Mouse (Mus musculus): ENCODE data around the gene Sdr16c6. TPM values are rescaled to one million over a fixed set of nuclear protein-coding genes. Genes with fewer than 3 reads are reported as not detected.

The Sdr16c6 gene
- total RNA-seq (2021) = not detected
- long read RNA-seq, experiment 1 = 0 reads
- long read RNA-seq, experiment 2 = 0 reads

DNA sequence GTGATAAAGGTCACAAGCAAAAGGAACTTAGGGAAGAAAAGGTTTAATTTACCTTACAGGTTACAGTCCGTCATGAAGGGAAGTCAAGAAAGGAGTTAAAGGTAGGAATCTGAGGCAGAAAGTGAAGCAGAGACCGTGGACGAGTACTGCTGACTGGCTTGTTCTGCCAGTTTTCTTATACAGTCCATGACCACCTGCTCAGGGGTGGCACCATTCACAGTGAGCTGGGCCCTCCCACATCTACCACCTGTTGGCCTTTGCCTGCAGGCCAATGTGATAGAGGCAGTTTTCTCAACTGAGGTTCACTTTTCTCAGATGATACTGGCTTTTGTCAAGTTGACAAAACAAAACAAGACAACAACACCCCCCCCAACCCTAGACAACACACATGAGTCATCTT lies at the start of gene Sdr16c6:
Gene Sdr16c6, minus strand, starts transcription at position 151 of the 400 bp plus-strand sequence.
- Histone ChIP-seq H3K4me3 (no peak within 1 kb of the TSS), H3K27ac (no peak within 1 kb of the TSS)
- no peak for TF ChIP-seq CTCF (conservative IDR thresholded peaks at IDR 0.05)
- no peak for DNase-seq (ENCODE audit: low spot score in 2 of 2)

DNA sequence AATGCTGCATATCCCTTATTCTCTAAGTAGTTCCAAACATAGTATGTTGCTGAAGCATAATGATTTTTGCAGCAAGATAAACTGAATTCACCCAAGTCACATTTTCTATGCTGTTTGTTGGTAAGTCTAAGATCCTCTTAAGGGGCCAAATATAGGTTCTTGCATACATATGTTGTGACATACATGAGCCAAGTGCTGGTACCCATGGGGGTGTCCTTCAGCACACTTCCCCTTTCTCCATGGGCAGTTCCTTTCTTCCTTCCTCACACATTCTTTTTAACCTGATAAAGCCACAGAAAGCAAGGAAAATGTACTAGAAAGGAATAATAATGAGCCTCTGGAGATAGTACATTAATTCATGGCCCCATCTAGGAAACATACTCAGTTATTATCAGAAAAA lies 2.9 kb upstream of the Sdr16c6 start:
- no peak for DNase-seq (ENCODE audit: low spot score in 2 of 2)
- no peak overlapping the region for H3K27ac ChIP-seq
- no peak overlapping the region for H3K4me3 ChIP-seq
- no peak for TF ChIP-seq CTCF (conservative IDR thresholded peaks at IDR 0.05)

DNA sequence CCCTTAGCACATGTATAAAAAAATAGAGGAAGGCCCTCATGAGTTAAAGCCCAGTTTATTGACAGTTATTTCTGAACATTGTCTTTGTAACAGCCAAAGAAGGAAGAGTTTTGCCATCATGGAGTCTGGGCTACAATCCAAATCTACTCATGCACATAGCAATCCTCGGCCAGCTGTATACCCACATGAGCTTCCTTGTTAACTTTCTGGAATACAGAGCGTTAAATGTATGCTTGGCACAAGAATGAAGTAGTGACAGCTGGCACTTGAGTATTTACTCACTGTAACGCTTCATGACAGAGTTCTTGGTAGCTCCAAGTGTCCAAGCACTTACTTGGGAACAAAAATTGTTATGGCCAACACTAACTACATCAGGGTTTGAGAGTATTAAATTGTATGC lies 1.8 kb upstream of the Sdr16c6 start:
- no peak for DNase-seq (ENCODE audit: low spot score in 2 of 2)
- no peak overlapping the region for H3K4me3 ChIP-seq
- no peak for TF ChIP-seq CTCF (conservative IDR thresholded peaks at IDR 0.05)
- H3K27ac ChIP-seq = no peak overlapping the region

DNA sequence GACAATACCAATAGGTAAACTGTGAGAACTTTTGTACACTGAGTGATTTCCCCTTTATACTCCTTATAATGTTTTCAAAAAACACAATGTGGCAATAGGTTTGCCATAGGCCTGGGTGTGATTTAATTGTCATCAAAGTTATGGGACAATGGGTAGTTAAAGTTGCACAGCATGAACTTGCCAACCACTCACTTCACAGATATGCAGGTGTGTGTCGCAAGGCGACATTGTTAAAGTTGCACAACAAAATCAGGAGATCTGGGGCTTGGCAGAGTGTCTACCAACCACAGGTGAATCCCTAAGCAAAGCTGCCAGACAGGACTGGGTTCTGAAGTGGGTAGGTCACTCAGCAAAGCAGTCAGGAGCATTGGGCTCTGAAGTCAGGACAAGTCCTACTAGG lies 1.3 kb downstream of the Sdr16c6 start:
- Histone ChIP-seq H3K4me3 (no peak overlapping the region), H3K27ac (no peak overlapping the region)
- DNase-seq (ENCODE audit: low spot score in 2 of 2) = no peak
- TF ChIP-seq CTCF (conservative IDR thresholded peaks at IDR 0.05) = no peak

Other genes starting within 250 kb of the Sdr16c6 start
- gene Gm11808, start 103.9 kb downstream of the Sdr16c6 start, total RNA-seq (2021) = 100 to 1,000 TPM; 137 to 138 TPM